Mouse (Mus musculus): ENCODE data around the gene Sirpa.

Gene Sirpa

GRCm38 (mm10) chr2:129584905-129585304 lies 7.7 kb upstream of the Sirpa start:
- no peak for DNase-seq

- DNase-seq = no peak
Observed at GRCm38 (mm10) chr2:129585904-129586514, 6.6 kb upstream of the Sirpa start.

DNA sequence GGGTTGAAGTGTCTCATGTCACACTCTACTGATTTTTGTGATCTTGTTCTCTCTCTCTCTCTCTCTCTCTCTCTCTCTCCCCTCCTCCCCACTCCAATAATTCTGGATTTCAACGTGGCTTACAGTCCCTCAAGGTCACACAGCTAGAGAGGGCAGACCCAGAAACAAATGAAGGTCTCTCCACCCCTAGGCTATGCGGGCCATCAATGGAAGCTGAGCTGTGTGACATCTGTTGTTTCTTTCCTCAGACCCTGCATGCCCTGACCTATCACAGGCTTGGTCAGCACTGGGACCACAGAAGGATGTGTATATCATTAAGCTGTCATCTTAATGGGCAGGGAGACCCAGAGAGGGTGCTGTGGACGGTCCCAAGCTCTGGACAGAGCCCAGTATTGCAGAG lies 5.4 kb upstream of the Sirpa start:
- DNase-seq = no peak

- DNase-seq = no peak
Observed at GRCm38 (mm10) chr2:129587825-129588251, 4.8 kb upstream of the Sirpa start.

- DNase-seq = no peak
Observed at GRCm38 (mm10) chr2:129591897-129592296, 738 bp upstream of the Sirpa start.

GRCm38 (mm10) chr2:129593141-129593875 lies 673 bp downstream of the Sirpa start:
- DNase-seq = peak; percentile 86

- DNase-seq = peak; percentile 18
Observed at GRCm38 (mm10) chr2:129593876-129594421, 1.3 kb downstream of the Sirpa start.

GRCm38 (mm10) chr2:129594569-129594968 lies 1.9 kb downstream of the Sirpa start:
- no peak for DNase-seq

- no peak for DNase-seq
Observed at GRCm38 (mm10) chr2:129595206-129595605, 2.6 kb downstream of the Sirpa start.

GRCm38 (mm10) chr2:129595661-129596209 lies 3.1 kb downstream of the Sirpa start:
- no peak for DNase-seq

GRCm38 (mm10) chr2:129596555-129597172 lies 4.0 kb downstream of the Sirpa start:
- no peak for DNase-seq

GRCm38 (mm10) chr2:129597581-129597980 lies 4.9 kb downstream of the Sirpa start:
- DNase-seq = no peak

GRCm38 (mm10) chr2:129598094-129598493 lies 5.5 kb downstream of the Sirpa start:
- no peak for DNase-seq

DNA sequence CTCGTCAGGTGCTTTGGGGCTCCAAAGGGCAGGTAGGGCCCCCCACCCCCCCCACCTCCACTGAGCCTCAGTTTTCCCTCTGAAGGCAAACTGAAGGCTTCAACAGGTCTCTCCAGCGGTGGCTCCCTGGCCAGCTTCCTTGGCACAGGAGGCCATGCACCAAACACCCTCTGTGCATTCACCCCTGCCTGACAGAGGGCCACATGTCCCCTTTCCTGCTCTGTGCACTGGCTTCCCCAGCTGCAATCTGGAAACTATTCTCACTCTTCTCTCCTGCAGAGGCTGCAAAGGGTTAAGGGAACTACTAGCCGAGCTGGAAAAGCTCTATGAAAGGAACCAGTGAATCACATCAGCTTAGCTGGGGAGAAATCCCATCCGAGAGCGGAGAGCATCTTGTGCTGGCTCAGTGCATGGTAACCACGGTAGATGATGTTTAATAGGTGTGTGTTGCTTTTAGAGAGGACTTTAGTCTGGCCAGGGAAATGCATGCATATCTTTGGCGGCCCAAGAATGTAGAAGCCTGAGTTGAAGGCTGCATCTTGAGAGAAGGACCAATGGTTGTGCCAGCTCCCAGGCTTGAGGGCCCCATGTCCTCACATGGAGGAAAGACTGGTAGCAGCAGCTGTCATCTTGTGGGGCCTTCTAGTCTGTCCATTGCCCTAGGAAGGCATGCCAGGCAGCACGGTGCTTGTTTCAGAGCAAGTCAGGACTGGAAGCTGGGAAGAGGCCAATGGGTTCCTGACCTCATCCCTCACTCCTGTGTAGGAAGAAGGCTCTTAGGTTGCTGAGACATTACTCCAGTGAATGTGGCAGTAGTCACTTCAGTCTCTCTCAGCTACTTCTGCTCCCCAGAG lies 6.8 kb downstream of the Sirpa start:
- no peak for DNase-seq

- no peak for DNase-seq
Observed at GRCm38 (mm10) chr2:129601059-129601650, 8.5 kb downstream of the Sirpa start.

- DNase-seq = no peak
Observed at GRCm38 (mm10) chr2:129601894-129602663, 9.4 kb downstream of the Sirpa start.

DNA sequence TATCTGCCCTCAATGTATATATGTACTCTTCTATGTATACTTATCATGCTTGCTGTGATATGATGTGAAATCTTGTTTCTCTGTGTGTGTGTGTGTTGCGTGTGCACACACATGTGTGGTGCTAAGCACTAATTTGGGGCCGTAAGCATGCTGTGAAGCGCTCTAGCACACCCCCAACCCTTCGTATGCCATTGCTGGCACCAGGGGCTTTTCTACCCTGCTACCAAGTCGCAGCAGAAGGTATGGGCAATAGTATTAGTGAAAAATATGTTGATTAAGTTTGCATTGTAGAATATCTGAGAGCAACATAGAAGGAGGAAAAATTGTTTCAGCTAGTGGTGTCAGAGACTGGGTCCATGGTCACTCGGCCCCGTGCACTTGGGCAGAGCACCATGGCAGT lies 10.2 kb downstream of the Sirpa start:
- DNase-seq = no peak

- no peak for DNase-seq
Observed at GRCm38 (mm10) chr2:129603536-129603935, 10.9 kb downstream of the Sirpa start.

- DNase-seq = peak; percentile 53
Observed at GRCm38 (mm10) chr2:129604032-129604431, 11.4 kb downstream of the Sirpa start.

DNA sequence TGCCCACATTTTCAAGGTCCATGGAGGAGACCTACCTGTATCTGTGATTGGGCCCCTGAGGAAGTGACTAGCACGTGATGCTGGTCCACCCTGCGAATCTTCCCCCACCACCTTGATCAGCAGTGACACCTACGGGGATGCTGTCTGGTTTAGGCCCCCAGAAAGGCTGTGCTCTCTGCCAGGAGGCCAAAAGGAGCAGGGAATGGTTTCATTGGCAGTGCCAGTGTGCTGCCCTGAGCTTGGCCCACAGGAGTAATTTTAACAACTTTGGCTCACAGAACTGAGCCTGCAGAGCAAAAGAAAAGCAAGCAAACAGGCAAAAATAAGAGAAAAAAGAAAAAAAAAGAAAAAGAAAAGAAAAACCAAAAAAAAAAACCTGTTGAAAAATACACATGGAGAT lies 13.2 kb downstream of the Sirpa start:
- no peak for DNase-seq

DNA sequence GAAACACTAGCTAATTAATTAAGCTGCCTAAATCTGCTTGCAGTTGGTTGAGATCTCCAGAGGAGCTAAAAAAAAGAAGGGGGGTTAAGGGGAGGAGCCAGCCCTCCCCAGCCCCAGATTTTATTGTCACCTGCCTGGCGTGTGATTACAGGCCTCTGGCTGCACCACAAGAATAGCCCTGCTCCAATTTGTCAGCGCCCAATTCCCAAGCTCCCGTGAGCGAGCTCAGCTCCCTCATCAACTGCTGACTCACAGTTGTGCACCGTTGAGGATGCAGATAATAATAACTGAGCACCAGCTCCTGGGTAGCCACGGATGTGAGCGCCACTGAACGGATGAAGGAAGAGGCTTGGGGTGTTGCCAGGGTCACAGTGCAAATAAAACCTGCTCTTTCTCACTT lies 13.6 kb downstream of the Sirpa start:
- no peak for DNase-seq
